Mouse (Mus musculus): ENCODE measurements around the gene Zfp57. TPM values are rescaled to one million over a fixed set of nuclear protein-coding genes. Genes with fewer than 3 reads are reported as not detected.

Gene Zfp57
- total and polyA plus RNA-seq, 3 experiments = 0.26 TPM; not detected in 2

GRCm38 (mm10) chr17:37026425-37026824 lies 25.5 kb downstream of the Zfp57 start:
- no peak for DNase-seq (ENCODE audit: extremely low read depth)
- dilution Hi-C loops (cut with MboI; ENCODE audit: extremely low pct_ligation_motif_present, extremely low pct_unique_long_range_greater_than_20kb, low sequenced_read_pairs) (no loop called here), in situ Hi-C loops (cut with MboI; ENCODE audit: low pct_ligation_motif_present, low pct_unique_long_range_greater_than_20kb, low sequenced_read_pairs) (no loop called here)
- H3K4me1 ChIP-seq (ENCODE audit: control insufficient read depth in 1 of 2, insufficient read depth in 2 of 2) = peaks cover 6 to 21% of the 10 kb centered on the region in 2 experiments
- H3K4me2 ChIP-seq (ENCODE audit: insufficient read depth, low read depth, poor library complexity, severe bottlenecking) = no peak overlapping the region
- TF ChIP-seq CHD1 (IDR thresholded peaks at IDR 0.05; ENCODE audit: low read depth, low read length) (no peak), SMC3 (IDR thresholded peaks at IDR 0.05; ENCODE audit: low read depth, low read length) (no peak), PAX5 (IDR thresholded peaks at IDR 0.05; ENCODE audit: low read length) (no peak), ZNF384 (IDR thresholded peaks at IDR 0.05; ENCODE audit: low read depth, low read length) (no peak), ZMIZ1 (IDR thresholded peaks at IDR 0.05; ENCODE audit: low read depth, low read length) (no peak), GABPA (IDR thresholded peaks at IDR 0.05; ENCODE audit: insufficient replicate concordance, low read depth, low read length) (no peak), NELFE (IDR thresholded peaks at IDR 0.05; ENCODE audit: low read depth, low read length) (no peak), CHD2 (IDR thresholded peaks at IDR 0.05; ENCODE audit: low read length) (no peak), MAZ (IDR thresholded peaks at IDR 0.05; ENCODE audit: low read depth, low read length) (no peak), TBP (conservative IDR thresholded peaks at IDR 0.05; ENCODE audit: low read depth, low read length) (no peak), IRF4 (IDR thresholded peaks at IDR 0.05; ENCODE audit: low read depth, low read length) (no peak), USF2 (conservative IDR thresholded peaks at IDR 0.05; ENCODE audit: low read depth, low read length) (no peak), MAFK (IDR thresholded peaks at IDR 0.05; ENCODE audit: insufficient replicate concordance, low read length) (no peak), RCOR1 (conservative IDR thresholded peaks at IDR 0.05; ENCODE audit: low read depth, low read length) (no peak), BHLHE40 (IDR thresholded peaks at IDR 0.05; ENCODE audit: low read depth, low read length) (no peak), CTCF (conservative IDR thresholded peaks at IDR 0.05 in 1 of 2, IDR thresholded peaks at IDR 0.05 in 1 of 2; ENCODE audit: low read depth in 2 of 2, low read length in 2 of 2) (no peak), POLR2AphosphoS2 (IDR thresholded peaks at IDR 0.05; ENCODE audit: low read depth, low read length) (no peak), NRF1 (IDR thresholded peaks at IDR 0.05; ENCODE audit: low read depth, low read length) (no peak), JUND (conservative IDR thresholded peaks at IDR 0.05; ENCODE audit: low read depth, low read length) (no peak)
- H3K36me3 ChIP-seq (replicated peaks in 1 of 2; ENCODE audit: control insufficient read depth in 1 of 2, insufficient read depth in 1 of 2, low read length in 1 of 2) = no peaks in the 10 kb centered on the region
- no peaks in the 10 kb centered on the region for H3K79me2 ChIP-seq (replicated peaks; ENCODE audit: control insufficient read depth, extremely low read depth, insufficient read depth, poor library complexity, severe bottlenecking)
- no peak overlapping the region for H3K27ac ChIP-seq (ENCODE audit: insufficient read depth, low read depth)
- H3K4me3 ChIP-seq (replicated peaks in 1 of 3; ENCODE audit: low read depth in 2 of 3, low read length in 2 of 3, poor library complexity in 1 of 3) = no peak overlapping the region
- H3K9ac ChIP-seq (ENCODE audit: insufficient read depth, low read depth) = no peak overlapping the region
- H3K27me3 ChIP-seq (replicated peaks) = no peaks in the 10 kb centered on the region
- H3K9me3 ChIP-seq (replicated peaks; ENCODE audit: low read length) = no peaks in the 10 kb centered on the region

- Histone ChIP-seq H3K27ac (ENCODE audit: insufficient read depth, low read depth) (no peak overlapping the region), H3K4me1 (ENCODE audit: control insufficient read depth in 1 of 2, insufficient read depth in 2 of 2) (peaks cover 6 to 17% of the 10 kb centered on the region in 2 experiments), H3K4me2 (ENCODE audit: insufficient read depth, low read depth, poor library complexity, severe bottlenecking) (no peak overlapping the region), H3K9me3 (replicated peaks; ENCODE audit: low read length) (no peaks in the 10 kb centered on the region), H3K9ac (ENCODE audit: insufficient read depth, low read depth) (no peak overlapping the region), H3K4me3 (replicated peaks in 1 of 3; ENCODE audit: low read depth in 2 of 3, low read length in 2 of 3, poor library complexity in 1 of 3) (no peak overlapping the region), H3K79me2 (replicated peaks; ENCODE audit: control insufficient read depth, extremely low read depth, insufficient read depth, poor library complexity, severe bottlenecking) (no peaks in the 10 kb centered on the region), H3K27me3 (replicated peaks) (no peaks in the 10 kb centered on the region), H3K36me3 (replicated peaks in 1 of 2; ENCODE audit: control insufficient read depth in 1 of 2, insufficient read depth in 1 of 2, low read length in 1 of 2) (no peaks in the 10 kb centered on the region)
- in situ Hi-C loops (cut with MboI; ENCODE audit: low pct_ligation_motif_present, low pct_unique_long_range_greater_than_20kb, low sequenced_read_pairs) (no loop called here), dilution Hi-C loops (cut with MboI; ENCODE audit: extremely low pct_ligation_motif_present, extremely low pct_unique_long_range_greater_than_20kb, low sequenced_read_pairs) (no loop called here)
- no peak for TF ChIP-seq POLR2A (IDR thresholded peaks at IDR 0.05; ENCODE audit: low read depth, low read length)
- DNase-seq (ENCODE audit: extremely low read depth) = no peak
Measured at GRCm38 (mm10) chr17:37027486-37027885, 26.5 kb downstream of the Zfp57 start.

All from CH12.LX (cell line).